Mouse (Mus musculus) hindbrain, embryonic 10.5 days (tissue): ENCODE measurements around the gene Taf11. TPM values are rescaled to one million over a fixed set of nuclear protein-coding genes. Genes with fewer than 3 reads are reported as not detected.

ENCODE experiments used
- DNase-seq: peaks from one replicate; pipeline ENCODE4 v3.0.0-alpha.2; 2017; ENCODE audit warnings: low spot score
- H3K27ac ChIP-seq: fragments of 300-500 bp; sonication (generic); 2 replicates; pipeline ENCODE4 v1.5.1; 2016; ENCODE audit warnings: mild to moderate bottlenecking, moderate library complexity
- H3K27me3 ChIP-seq: fragments of 300-500 bp; sonication (generic); 2 replicates; pipeline ENCODE4 v1.6.1; 2016; ENCODE audit warnings: mild to moderate bottlenecking; ENCODE audit not compliant: poor library complexity, insufficient read depth, severe bottlenecking
- H3K36me3 ChIP-seq: fragments of 300-500 bp; sonication (generic); 2 replicates; pipeline ENCODE4 v1.6.1; 2016; ENCODE audit warnings: mild to moderate bottlenecking, moderate library complexity
- H3K4me1 ChIP-seq: fragments of 300-500 bp; sonication (generic); replicated peaks from 2 replicates; pipeline ENCODE4 v1.6.1; 2016; ENCODE audit warnings: mild to moderate bottlenecking
- H3K4me3 ChIP-seq: fragments of 300-500 bp; sonication (generic); 2 replicates; pipeline ENCODE4 v1.5.1; 2016; ENCODE audit warnings: mild to moderate bottlenecking, moderate library complexity
- H3K9me3 ChIP-seq: fragments of 300-500 bp; sonication (generic); 2 replicates; pipeline ENCODE4 v1.6.1; 2016; ENCODE audit warnings: mild to moderate bottlenecking, moderate library complexity
- WGBS: fragments of 180-500 bp; shearing (Covaris S2); methylation state at CpG from one replicate; pipeline ENCODE4 v1.1.7; 2016; 5-methylcytosine and 5-hydroxymethylcytosine counted together
- polyA plus RNA-seq: library from polyadenylated mRNA; unstranded; fragments of >200 nt; fragmentation: Nextera tagmentation; extraction: Ambion mirVana; gene quantifications from 2 replicates; pipeline ENCODE4 v1.2.1, GENCODE M21; 2016

The Taf11 gene
- polyA plus RNA-seq, 1 experiment from 2014 or later = 90.4 TPM

GRCm38 (mm10) chr17:27911371-27911770, 1.7 kb upstream of the Taf11 start:
- 0 out of 2 replicates have a peak overlapping the region, but pooled peaks have one; percentile 16 for H3K4me3 ChIP-seq
- no peaks in the 10 kb centered on the region for H3K27me3 ChIP-seq
- H3K27ac ChIP-seq = no peak overlapping the region
- WGBS = 91% methylated on average over 7 of the region's 7 CpGs
- H3K9me3 ChIP-seq = no peaks in the 10 kb centered on the region
- peaks cover 34% of the 10 kb centered on the region for H3K4me1 ChIP-seq
- H3K36me3 ChIP-seq = peaks cover 12% of the 10 kb centered on the region; the same call in 1 of the 2 replicates
- no peak for DNase-seq

GRCm38 (mm10) chr17:27908888-27909621, 589 bp downstream of the Taf11 start, which contains the start of gene Anks1:
TSS of gene Anks1 (plus strand) at chr17:27909306.
- DNase-seq = peak; percentile 89
- Histone ChIP-seq H3K27ac (peak within 1 kb of the TSS; percentile 90), H3K4me1 (peaks cover 39% of the 10 kb centered on the region), H3K4me3 (peak within 1 kb of the TSS; percentile 99), H3K9me3 (no peaks in the 10 kb centered on the region), H3K36me3 (peaks cover 26% of the 10 kb centered on the region), H3K27me3 (no peaks in the 10 kb centered on the region)
- WGBS = under 1% methylated on average over 78 of the region's 78 CpGs

DNA sequence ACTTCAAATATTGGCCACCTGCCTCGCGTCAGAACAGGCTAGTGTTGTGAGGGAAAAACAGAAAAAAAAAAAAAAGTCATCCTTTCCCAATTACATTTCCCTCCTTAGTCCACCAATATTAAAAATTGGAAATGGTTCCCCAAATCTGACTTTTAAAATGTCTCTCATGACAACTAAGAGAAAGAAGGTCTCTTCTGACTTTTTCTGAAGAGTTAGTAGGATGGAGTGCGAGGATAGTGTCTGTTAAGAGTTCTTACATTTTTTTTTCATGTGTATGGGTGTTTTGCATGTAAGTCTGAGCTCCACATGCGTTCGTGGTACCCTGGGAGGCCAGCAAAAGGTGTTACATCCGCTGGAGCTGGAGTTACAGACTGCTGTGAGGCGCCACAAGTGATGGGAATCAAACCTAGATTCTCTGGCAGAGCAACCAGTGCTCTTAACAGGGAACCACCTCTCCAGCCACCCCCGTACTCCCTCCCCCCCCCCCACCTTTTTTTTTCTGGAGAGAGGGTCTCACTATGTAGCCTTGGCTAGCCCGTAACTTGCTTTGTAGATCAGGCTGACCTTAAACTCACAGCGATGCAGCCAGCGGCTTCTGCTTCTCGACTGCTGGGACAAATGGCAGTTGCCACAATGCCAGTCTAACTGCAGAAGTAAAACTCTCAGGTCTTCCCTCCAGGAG, 1.3 kb downstream of the Taf11 start:
- H3K27ac ChIP-seq = peak overlapping the region; percentile 90
- H3K4me3 ChIP-seq = peak overlapping the region; percentile 99
- peaks cover 39% of the 10 kb centered on the region for H3K4me1 ChIP-seq
- no peaks in the 10 kb centered on the region for H3K27me3 ChIP-seq
- H3K36me3 ChIP-seq = peaks cover 28% of the 10 kb centered on the region
- DNase-seq = no peak
- 1% methylated on average over 12 of the region's 12 CpGs for WGBS
- H3K9me3 ChIP-seq = no peaks in the 10 kb centered on the region

DNA sequence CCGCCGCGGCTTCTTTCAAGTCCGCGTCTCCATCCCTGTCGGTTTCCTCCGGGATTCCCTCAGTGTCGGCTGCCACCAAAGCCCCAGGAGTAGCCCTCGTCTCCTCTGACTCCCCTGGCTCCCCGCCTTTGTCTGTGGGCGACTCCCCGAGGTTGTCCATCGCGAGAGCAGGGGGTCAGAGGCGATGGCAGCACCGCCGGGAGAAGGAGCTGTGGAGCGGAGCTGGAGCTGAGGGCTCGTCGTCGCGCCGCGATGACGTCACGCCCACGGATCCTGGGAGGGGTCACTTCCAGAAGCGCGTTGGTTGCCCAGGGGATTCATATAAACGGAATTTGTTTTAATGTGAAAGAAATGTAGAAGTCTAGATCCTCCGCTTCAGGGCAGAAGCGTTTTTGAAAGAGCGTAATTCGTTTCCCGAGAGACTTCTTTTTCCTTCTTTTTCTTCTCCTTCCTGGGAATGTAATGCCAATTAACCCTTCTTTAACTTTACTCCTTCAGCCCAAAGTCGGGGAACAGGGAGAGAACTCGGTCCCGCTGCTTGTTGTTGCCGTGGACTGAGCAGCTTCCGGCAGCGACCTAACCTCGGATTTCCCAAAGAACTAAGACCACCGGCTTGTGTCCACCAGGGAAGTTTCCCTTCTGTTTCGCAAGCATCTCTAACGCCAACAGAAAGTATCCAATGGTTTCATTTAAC, 2.0 kb downstream of the Taf11 start:
- Histone ChIP-seq H3K4me1 (peaks cover 39% of the 10 kb centered on the region), H3K9me3 (no peaks in the 10 kb centered on the region), H3K27me3 (no peaks in the 10 kb centered on the region), H3K27ac (peak overlapping the region; percentile 90), H3K36me3 (peaks cover 28% of the 10 kb centered on the region), H3K4me3 (peak overlapping the region; percentile 99)
- WGBS = under 1% methylated on average over 45 of the region's 45 CpGs
- peak; percentile 93 for DNase-seq

DNA sequence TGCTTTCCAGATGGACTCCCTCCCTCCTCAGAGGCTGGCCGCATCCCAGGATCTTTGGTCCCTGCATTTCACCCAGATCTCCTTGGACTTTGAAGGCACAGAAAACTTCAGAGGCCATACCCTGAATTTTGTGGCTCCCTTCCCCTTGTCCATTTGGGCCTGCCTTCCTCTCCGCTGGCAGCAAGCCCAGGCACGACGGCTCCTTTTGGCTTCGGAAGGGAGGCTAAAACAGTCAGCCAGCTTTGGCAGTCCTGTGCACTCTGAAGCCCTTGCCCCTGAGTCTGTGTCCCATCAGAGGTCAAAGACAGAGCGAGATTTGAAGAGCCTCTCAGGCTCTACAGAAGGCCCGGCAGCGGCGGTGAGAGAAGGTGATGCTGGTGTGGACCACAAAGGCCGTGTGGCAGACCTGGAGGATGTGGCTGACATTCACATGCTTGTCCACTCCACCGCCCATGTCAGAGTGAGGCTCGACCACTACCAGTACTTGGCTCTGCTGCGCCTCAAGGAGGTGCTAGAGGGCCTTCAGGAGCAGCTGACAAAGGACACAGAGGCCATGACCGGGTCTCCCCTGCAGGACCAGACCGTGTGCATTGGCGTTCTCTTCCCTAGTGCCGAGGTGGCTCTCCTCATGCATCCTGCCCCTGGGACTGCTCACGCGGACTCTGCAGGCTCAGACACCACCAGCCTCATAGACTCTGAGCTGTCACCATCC, 23.0 kb downstream of the Taf11 start:
- no peaks in the 10 kb centered on the region for H3K27me3 ChIP-seq
- H3K36me3 ChIP-seq = peaks cover 78% of the 10 kb centered on the region
- no peak overlapping the region for H3K27ac ChIP-seq
- WGBS = 85% methylated on average over 19 of the region's 19 CpGs
- no peak for DNase-seq
- H3K9me3 ChIP-seq = no peaks in the 10 kb centered on the region
- H3K4me3 ChIP-seq = no peak overlapping the region
- H3K4me1 ChIP-seq = no peaks in the 10 kb centered on the region

DNA sequence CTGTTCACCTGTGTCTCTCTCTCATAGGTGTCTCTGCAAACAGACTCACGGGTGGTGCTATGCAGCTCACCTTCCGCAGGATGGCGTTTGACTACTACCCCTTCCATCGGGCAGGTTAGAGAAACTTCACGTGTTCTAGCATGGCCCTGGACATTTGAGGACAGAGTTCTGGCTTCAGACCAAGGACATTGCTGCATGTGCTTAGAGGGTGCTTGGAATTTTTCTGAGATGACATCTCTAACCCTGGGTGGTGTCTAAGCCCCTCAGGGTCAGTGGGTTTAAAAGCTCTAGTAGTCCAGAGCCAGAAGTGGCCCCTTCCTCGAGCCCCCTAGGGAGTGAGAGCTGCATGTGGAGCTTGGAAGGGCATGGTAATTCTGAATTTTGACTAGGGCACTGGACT, 25.6 kb downstream of the Taf11 start:
- no peak overlapping the region for H3K4me3 ChIP-seq
- DNase-seq = no peak
- H3K36me3 ChIP-seq = peaks cover 91% of the 10 kb centered on the region
- no peaks in the 10 kb centered on the region for H3K4me1 ChIP-seq
- H3K9me3 ChIP-seq = no peaks in the 10 kb centered on the region
- no peaks in the 10 kb centered on the region for H3K27me3 ChIP-seq
- 89% methylated on average over 6 of the region's 6 CpGs for WGBS
- no peak overlapping the region for H3K27ac ChIP-seq

DNA sequence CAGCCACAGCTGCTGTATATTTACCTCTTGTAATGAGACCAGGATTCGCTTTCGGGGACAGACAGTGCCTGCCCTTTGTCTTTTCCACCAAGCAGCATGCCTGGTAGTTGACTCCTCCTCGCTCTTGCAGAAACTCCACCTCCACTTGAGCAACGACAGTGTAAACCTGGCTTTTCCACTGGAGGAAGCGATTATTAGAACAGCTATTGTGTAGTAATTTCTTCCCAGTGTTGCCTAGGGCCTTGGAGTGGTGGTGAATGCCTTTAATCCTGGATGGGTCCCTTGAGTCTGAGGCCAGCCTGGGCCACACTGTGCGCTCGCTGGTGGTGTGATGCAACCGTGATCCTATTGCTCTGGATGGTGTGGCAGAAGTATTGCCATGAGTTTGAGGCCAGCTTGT, 26.5 kb downstream of the Taf11 start:
- WGBS = 91% methylated on average over 8 of the region's 8 CpGs
- H3K4me1 ChIP-seq = no peaks in the 10 kb centered on the region
- no peak overlapping the region for H3K27ac ChIP-seq
- H3K9me3 ChIP-seq = no peaks in the 10 kb centered on the region
- no peak overlapping the region for H3K4me3 ChIP-seq
- H3K27me3 ChIP-seq = no peaks in the 10 kb centered on the region
- no peak for DNase-seq
- peaks cover 93% of the 10 kb centered on the region for H3K36me3 ChIP-seq

DNA sequence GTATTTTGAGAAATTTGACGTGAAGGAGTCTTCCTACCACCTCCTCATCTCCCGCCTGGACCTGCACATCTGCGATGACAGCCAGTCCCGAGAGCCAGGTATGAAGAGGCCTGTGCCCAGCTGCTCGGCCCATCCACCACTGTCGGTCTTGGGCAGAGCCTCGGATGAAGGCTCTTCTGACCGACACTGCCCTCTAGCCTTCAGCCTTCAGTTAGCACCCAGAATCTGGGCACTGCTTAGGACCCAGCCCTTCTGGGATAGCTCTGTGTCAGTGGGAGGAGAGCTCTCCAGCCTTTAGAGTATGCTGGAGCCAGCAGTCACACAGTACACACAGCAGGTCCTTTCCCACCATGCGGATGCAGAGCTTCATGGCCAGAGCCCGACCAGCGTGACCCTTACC, 28.1 kb downstream of the Taf11 start:
- no peak overlapping the region for H3K4me3 ChIP-seq
- no peaks in the 10 kb centered on the region for H3K9me3 ChIP-seq
- H3K36me3 ChIP-seq = peaks cover 90% of the 10 kb centered on the region
- no peak overlapping the region for H3K27ac ChIP-seq
- no peaks in the 10 kb centered on the region for H3K4me1 ChIP-seq
- 67% methylated on average over 11 of the region's 11 CpGs for WGBS
- H3K27me3 ChIP-seq = no peaks in the 10 kb centered on the region
- no peak for DNase-seq

DNA sequence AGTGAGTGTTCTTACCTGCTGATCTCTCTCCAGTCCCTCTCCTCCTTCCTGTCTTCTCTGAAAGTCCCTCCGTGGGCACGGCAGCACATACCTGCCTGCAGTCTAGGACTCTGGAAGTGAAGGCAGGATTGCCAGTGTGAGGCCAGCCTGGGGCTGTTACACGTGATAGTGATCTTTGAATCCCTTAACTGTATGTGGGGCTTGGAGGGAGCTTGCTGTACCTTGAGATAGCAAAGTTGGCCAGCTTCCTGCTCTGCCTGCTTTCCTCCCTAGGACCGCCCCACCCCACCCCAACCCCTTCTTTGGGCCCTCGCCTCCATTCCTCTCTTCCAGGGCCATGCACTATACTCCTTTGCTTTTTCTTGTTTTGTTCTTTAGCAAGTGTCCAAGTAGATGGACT, 35.1 kb downstream of the Taf11 start:
- Histone ChIP-seq H3K4me1 (no peaks in the 10 kb centered on the region), H3K9me3 (no peaks in the 10 kb centered on the region), H3K4me3 (no peak overlapping the region), H3K36me3 (peaks cover 31% of the 10 kb centered on the region), H3K27ac (no peak overlapping the region), H3K27me3 (no peaks in the 10 kb centered on the region)
- 72% methylated on average over 5 of the region's 5 CpGs for WGBS
- DNase-seq = no peak

GRCm38 (mm10) chr17:27873583-27873982, 36.1 kb downstream of the Taf11 start:
- Histone ChIP-seq H3K4me1 (no peaks in the 10 kb centered on the region), H3K4me3 (no peak overlapping the region), H3K27me3 (no peaks in the 10 kb centered on the region), H3K27ac (no peak overlapping the region), H3K9me3 (no peaks in the 10 kb centered on the region), H3K36me3 (peaks cover 24% of the 10 kb centered on the region)
- 89% methylated on average over 3 of the region's 3 CpGs for WGBS
- DNase-seq = no peak

DNA sequence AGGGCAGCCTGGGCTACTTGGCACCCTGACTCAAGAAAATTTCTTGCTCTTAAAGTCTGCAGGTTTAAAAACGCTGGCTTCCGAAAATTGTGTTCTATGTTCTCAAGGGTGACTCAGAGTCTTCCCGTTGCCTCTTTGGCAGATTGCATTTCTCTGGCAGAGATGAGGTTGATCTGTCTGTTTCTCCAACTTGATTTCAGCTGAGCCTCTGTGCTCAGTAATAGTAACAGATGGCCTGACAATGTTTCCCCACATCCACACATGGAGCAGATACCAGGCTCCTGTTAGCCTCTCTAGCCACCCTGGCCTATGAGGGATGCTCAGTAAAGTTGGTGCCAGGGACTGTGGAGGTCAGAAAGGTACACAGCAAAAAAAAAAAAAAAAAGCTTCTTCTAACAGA, 37.8 kb downstream of the Taf11 start:
- Histone ChIP-seq H3K27ac (no peak overlapping the region), H3K27me3 (no peaks in the 10 kb centered on the region), H3K9me3 (no peaks in the 10 kb centered on the region), H3K4me1 (no peaks in the 10 kb centered on the region), H3K36me3 (peaks cover 11% of the 10 kb centered on the region; the same call in 1 of the 2 replicates), H3K4me3 (no peak overlapping the region)
- DNase-seq = no peak
- WGBS = 93% methylated on average over 3 of the region's 3 CpGs

- no peak for DNase-seq
- WGBS = 95% methylated on average over 4 of the region's 4 CpGs
- peaks cover 7% of the 10 kb centered on the region; the same call in 1 of the 2 replicates for H3K36me3 ChIP-seq
Observed at GRCm38 (mm10) chr17:27866737-27867136, 42.9 kb downstream of the Taf11 start.

More at GRCm38 (mm10) chr17:27866737-27867136, 42.9 kb downstream of the Taf11 start:
- H3K9me3 ChIP-seq = no peaks in the 10 kb centered on the region
- no peaks in the 10 kb centered on the region for H3K4me1 ChIP-seq
- H3K27ac ChIP-seq = no peak overlapping the region
- no peaks in the 10 kb centered on the region for H3K27me3 ChIP-seq
- H3K4me3 ChIP-seq = no peak overlapping the region
